Mouse (Mus musculus) liver, postnatal 0 days (tissue): ENCODE results near the gene Tle1. TPM values are rescaled to one million over a fixed set of nuclear protein-coding genes. Genes with fewer than 3 reads are reported as not detected.

Experiments used
- ATAC-seq: fragments of 200-750 bp; cut with Nextera tagmentation; 2 replicates; pipeline ENCODE4 v1.8.0; 2017; ENCODE audit warnings: mild to moderate bottlenecking, moderate library complexity
- DNase-seq: peaks from one replicate; pipeline ENCODE4 v3.0.0-alpha.2; 2016
- H3K27ac ChIP-seq: fragments of 300-500 bp; sonication (generic); 2 replicates; pipeline ENCODE4 v1.5.1; 2014; ENCODE audit warnings: antibody characterized with exemption, moderate library complexity, mild to moderate bottlenecking, low read depth
- H3K27me3 ChIP-seq: fragments of 300-500 bp; sonication (generic); 2 replicates; pipeline ENCODE4 v1.6.1; 2014; ENCODE audit warnings: low read length, control low read depth, mixed read lengths; ENCODE audit not compliant: insufficient read depth
- H3K36me3 ChIP-seq: fragments of 300-500 bp; sonication (generic); replicated peaks from 2 replicates; pipeline ENCODE4 v1.6.1; 2014; ENCODE audit warnings: mild to moderate bottlenecking, control low read depth, low read length, moderate library complexity, mixed read lengths; ENCODE audit not compliant: insufficient read depth
- H3K4me1 ChIP-seq: fragments of 300-500 bp; sonication (generic); 2 replicates; pipeline ENCODE4 v1.6.1; 2014; ENCODE audit warnings: antibody characterized with exemption, mild to moderate bottlenecking, control low read depth; ENCODE audit not compliant: insufficient read depth
- H3K4me2 ChIP-seq: fragments of 300-500 bp; sonication (generic); 2 replicates; pipeline ENCODE4 v1.6.1; 2014; ENCODE audit warnings: low read depth, mild to moderate bottlenecking, low read length, moderate library complexity, mixed read lengths
- H3K4me3 ChIP-seq: fragments of 300-500 bp; sonication (generic); 2 replicates; pipeline ENCODE4 v1.5.1; 2014; ENCODE audit warnings: low read depth, low read length
- H3K9ac ChIP-seq: fragments of 300-500 bp; sonication (generic); replicated peaks from 2 replicates; pipeline ENCODE4 v1.6.1; 2014; ENCODE audit warnings: mild to moderate bottlenecking, moderate library complexity
- H3K9me3 ChIP-seq: fragments of 300-500 bp; sonication (generic); 2 replicates; pipeline ENCODE4 v1.6.1; 2016; ENCODE audit warnings: mild to moderate bottlenecking, control low read depth, low read length, mixed read lengths
- CTCF ChIP-seq: sonication (generic); IDR thresholded peaks from 2 replicates; pipeline ENCODE4 v1.5.1; 2016; ENCODE audit warnings: antibody characterized with exemption, low read depth
- EP300 ChIP-seq: IDR thresholded peaks from 2 replicates; pipeline ENCODE4 v1.6.1; 2016; ENCODE audit warnings: antibody characterized with exemption, low read depth, mild to moderate bottlenecking
- WGBS: fragments of 180-500 bp; shearing (Covaris S2); extraction: QIAGEN DNeasy Blood & Tissue Kit; methylation state at CpG from one replicate; pipeline ENCODE4 v1.1.7; 2014; ENCODE audit not compliant: insufficient replicate concordance; 5-methylcytosine and 5-hydroxymethylcytosine counted together
- polyA plus RNA-seq: library from polyadenylated mRNA; unstranded; fragments of >200 nt; fragmentation: Nextera tagmentation; extraction: Ambion mirVana; gene quantifications from 2 replicates; pipeline ENCODE4 v1.2.1, GENCODE M21; 2015

Tle1 gene
- polyA plus RNA-seq, 1 experiment from 2014 or later: 20.3 TPM

DNA sequence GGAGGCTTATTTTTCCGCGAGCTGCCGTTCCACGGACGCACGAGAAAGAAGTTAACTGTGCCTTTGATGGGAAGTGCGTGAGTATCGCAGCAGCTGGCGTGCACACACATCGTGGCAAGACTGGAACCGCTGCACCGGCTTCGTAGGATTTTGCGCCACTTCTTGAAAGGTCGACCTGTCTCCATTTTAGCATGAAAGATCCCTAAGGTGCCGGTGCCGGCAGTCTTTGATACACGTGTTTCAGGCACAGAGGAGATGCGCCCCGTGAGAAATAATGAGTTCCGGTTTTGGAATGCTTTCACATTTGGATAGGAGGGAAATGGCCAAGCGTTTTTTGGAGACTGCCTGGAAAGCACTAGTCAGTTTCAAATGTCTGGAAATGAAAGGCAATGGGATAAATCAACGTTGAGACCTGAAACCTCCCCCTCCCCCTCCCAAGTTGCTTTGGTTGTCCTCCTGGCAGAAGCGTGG is 837 bp upstream of the Tle1 start:
- Histone ChIP-seq H3K27me3 (0 out of 2 replicates have a peak, but pooled peaks cover 3% of the 10 kb centered on the region), H3K27ac (peak overlapping the region; percentile 81), H3K4me1 (no peaks in the 10 kb centered on the region), H3K9me3 (no peaks in the 10 kb centered on the region), H3K4me3 (peak overlapping the region; percentile 79), H3K4me2 (peak overlapping the region; percentile 80), H3K36me3 (no peaks in the 10 kb centered on the region; the same call in 1 of the 2 replicates), H3K9ac (peak overlapping the region; percentile 67)
- TF ChIP-seq CTCF (no peak), EP300 (no peak)
- ATAC-seq (no peak), DNase-seq (peak; percentile 43)
- under 1% methylated on average over 24 of the region's 24 CpGs for WGBS

DNA sequence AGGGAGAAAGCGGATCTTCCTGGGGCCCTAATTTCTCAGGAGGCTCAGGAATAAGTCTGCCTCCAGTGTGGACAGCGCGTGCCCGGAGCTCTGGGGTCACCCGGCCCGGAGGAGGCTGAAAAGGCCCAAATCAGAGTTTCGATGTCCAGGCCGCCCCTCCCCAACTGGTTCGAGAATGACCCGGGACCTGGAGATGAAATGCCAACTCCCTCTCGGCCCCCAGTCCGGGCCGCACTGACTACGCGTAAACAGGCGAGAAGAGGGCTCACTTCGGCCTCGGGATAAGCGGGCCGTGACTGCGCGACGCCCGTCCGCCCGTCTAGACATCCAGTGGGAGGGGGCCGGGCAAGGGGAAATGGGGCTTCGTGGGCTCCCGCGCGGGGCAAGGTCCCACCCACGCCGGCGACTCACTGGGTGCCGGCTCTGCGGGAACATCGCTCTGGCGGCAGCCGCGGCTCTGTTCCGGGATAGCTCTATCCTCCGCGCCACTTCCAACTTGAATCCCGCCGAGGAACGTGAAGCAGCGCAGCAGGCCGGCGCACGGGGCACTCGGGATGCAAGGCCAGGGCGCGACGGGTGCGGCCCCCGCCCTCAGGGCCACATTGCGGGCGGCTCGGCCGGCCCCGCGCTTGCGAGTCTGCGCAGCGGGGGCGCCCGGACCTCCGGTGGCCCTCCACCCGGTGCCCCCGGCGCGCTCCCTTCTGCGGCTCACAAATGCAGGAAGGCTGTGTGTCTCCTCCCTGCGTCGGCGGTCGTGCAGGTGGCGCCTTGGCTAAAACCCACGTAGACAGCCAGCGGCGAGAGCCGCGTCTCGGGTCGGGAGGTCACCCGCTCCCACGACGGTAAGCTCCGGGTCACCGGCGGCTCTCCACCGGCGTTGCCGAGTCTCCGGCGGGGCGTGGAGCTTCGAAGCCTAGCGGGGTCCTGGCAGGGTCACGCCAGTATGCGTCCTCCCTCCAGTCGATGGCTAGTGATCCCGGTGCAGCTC is 854 bp downstream of the Tle1 start:
- TF ChIP-seq EP300: no peak
- no peak for TF ChIP-seq CTCF
- H3K4me1 ChIP-seq: peaks cover 8% of the 10 kb centered on the region; the same call in 1 of the 2 replicates
- no peaks in the 10 kb centered on the region; the same call in 1 of the 2 replicates for H3K36me3 ChIP-seq
- ATAC-seq: no peak
- H3K4me3 ChIP-seq: peak overlapping the region; percentile 79
- peak overlapping the region; percentile 80 for H3K4me2 ChIP-seq
- peak; percentile 59 for DNase-seq
- H3K9ac ChIP-seq: peak overlapping the region; percentile 87
- 0 out of 2 replicates have a peak, but pooled peaks cover 3% of the 10 kb centered on the region for H3K27me3 ChIP-seq
- WGBS: 4% methylated on average over 76 of the region's 103 CpGs
- H3K27ac ChIP-seq: peak overlapping the region; percentile 95
- no peaks in the 10 kb centered on the region for H3K9me3 ChIP-seq

DNA sequence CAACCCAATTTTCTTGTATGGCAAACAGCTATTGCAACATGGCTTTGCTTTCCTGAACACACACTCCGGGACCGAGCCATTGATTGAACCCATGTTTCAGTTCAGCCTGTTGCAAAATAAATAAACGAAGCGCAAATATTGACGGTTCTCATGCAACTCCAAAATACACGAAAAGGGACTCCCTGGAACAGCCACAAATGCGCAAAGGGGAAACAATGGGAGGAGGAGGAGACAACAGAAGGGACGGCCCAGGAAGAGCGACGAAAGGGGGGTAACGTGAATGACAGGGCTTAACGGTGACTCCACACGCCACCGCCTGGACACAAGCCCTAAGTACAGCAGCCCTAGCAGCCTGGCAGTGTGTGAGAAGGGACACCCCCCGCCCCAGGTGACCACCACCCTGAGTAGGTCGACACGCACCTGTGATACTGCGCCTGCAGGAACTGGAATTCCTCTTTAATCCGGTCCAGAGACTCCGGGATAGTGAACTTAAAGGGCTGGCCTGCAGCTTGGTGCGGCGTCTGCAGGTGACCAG is 1.8 kb downstream of the Tle1 start:
- 1% methylated on average over 22 of the region's 22 CpGs for WGBS
- H3K36me3 ChIP-seq: peaks cover 3% of the 10 kb centered on the region; the same call in 1 of the 2 replicates
- peaks cover 9% of the 10 kb centered on the region; the same call in 1 of the 2 replicates for H3K4me1 ChIP-seq
- H3K4me3 ChIP-seq: peak overlapping the region; percentile 79
- peak overlapping the region; percentile 80 for H3K4me2 ChIP-seq
- H3K9me3 ChIP-seq: no peaks in the 10 kb centered on the region
- peak overlapping the region; percentile 95 for H3K27ac ChIP-seq
- H3K27me3 ChIP-seq: 0 out of 2 replicates have a peak, but pooled peaks cover 3% of the 10 kb centered on the region
- peak; percentile 84 for DNase-seq
- peak; percentile 69 for ATAC-seq
- H3K9ac ChIP-seq: peak overlapping the region; percentile 87
- TF ChIP-seq CTCF (peak; percentile 77), EP300 (peak; percentile 82)

DNA sequence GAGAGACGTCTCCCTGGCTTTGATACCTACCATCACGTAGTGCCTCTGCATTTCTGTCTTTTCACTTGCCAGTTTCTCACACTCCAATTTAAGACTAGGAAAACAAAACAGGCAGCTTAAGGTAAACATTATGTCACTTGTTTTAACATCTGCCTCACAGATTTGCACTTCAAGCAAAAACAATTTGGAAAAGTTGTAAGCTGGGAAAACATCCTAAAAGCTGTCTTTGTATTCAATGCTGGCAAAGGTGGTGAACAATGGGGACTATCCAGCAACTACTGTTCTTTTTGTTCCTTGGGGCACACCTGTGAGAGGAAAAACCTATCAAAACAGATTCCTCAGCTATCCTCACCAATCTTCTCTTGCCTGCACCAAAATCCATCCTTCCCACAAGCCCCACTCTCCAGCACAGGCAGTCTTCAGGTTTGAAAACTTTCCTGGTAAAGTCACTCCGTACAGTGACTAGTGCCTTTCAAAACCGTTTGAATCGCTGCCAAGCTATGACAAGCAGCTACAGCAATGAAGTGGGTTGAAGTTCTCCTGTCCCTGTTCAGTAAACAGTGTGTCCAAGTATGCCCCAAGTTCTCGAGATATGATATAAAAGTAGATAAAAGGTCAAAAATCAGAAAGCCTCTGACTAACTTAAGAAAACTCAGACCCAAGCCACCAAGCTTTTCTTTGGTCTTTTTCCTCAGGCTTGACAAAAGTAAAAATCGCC is 2.7 kb downstream of the Tle1 start:
- H3K27me3 ChIP-seq: 0 out of 2 replicates have a peak, but pooled peaks cover 3% of the 10 kb centered on the region
- H3K4me1 ChIP-seq: peaks cover 12% of the 10 kb centered on the region
- H3K9me3 ChIP-seq: no peaks in the 10 kb centered on the region
- 41% methylated on average over 7 of the region's 7 CpGs for WGBS
- H3K4me3 ChIP-seq: peak overlapping the region; percentile 79
- peak overlapping the region; percentile 51 for H3K9ac ChIP-seq
- peaks cover 3% of the 10 kb centered on the region; the same call in 1 of the 2 replicates for H3K36me3 ChIP-seq
- ATAC-seq (peak; percentile 22), DNase-seq (peak; percentile 73)
- TF ChIP-seq CTCF (no peak), EP300 (no peak)
- H3K27ac ChIP-seq: peak overlapping the region; percentile 92
- H3K4me2 ChIP-seq: peak overlapping the region; percentile 80

DNA sequence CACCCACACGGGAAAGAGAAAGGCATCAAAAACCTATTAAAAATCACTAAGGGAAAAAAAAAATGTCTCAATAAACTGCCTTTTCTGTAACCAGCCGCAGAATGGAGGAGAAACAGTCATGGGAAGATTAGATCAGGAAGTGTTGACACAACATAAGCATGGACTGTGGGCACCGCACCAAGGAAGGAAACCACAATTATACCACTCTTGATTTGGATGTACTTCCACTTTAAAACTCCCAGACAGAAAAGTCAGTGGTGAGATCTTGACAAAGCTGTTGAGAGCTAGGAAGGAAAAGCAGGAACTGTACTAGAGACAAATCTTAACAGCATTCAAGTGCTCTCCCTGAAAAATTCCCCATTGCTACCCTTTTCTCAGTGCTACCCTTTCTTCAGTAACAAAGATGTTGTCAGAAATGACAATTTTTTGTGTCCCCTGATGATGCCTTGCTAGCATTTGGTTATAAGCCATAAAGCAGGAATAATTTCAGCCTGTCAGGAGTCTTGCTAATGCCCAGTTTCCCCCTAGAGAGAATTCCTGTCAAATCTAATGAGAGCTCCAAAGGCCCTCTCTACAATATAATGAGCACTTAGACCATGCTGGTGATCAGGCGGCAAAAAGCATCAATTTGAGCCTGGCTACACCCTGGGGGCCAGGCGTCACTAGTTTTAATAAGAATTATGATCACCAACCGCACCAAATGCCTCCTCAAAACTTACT is 5.4 kb downstream of the Tle1 start:
- TF ChIP-seq EP300: no peak
- TF ChIP-seq CTCF: no peak
- H3K4me2 ChIP-seq: peak overlapping the region; percentile 80
- no peak overlapping the region for H3K9ac ChIP-seq
- H3K9me3 ChIP-seq: no peaks in the 10 kb centered on the region
- no peaks in the 10 kb centered on the region for H3K27me3 ChIP-seq
- H3K4me1 ChIP-seq: peaks cover 12% of the 10 kb centered on the region
- WGBS: 53% methylated on average over 6 of the region's 6 CpGs
- no peak for DNase-seq
- H3K27ac ChIP-seq: no peak overlapping the region
- H3K4me3 ChIP-seq: 0 out of 2 replicates have a peak overlapping the region, but pooled peaks have one; percentile 3
- no peak for ATAC-seq
- peaks cover 10% of the 10 kb centered on the region; the same call in 1 of the 2 replicates for H3K36me3 ChIP-seq
